Mouse (Mus musculus): Measurements from ENCODE around the gene Gpr84.

GRCm38 (mm10) chr15:103323455-103324247 lies 13.2 kb upstream of the Gpr84 start:
- TF ChIP-seq POLR2A (IDR thresholded peaks at IDR 0.05; ENCODE audit: borderline replicate concordance, insufficient read depth, low read length) (peak; percentile 41; the same call in 1 of the 2 replicates), CTCF (IDR thresholded peaks at IDR 0.05; ENCODE audit: borderline replicate concordance, insufficient read depth, low read depth, low read length) (peak; percentile 94)

Measured in cerebellum, adult 2 months (tissue).